ENCODE assay signal across 20 mouse cellular contexts in the genomic region with DNA sequence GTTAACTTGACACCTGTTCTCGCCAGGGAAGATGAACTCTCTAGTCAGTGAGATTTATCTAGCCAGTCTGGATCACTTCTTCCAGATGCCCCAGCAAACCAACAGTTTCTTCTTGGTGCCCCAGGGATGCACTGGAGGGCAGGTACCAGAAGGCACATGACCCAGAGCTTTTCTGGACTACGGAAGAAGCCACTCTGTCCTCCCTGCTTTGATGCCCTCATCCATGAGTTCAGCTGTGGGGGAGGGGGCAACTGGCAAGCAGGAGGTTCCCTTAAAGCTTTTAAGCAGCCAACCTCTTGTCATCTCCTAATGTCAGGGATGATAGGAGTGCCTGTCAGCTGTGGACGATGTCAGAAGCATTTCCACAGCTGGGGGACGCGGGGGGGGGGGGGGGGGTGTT. TPM values are rescaled to one million over a fixed set of nuclear protein-coding genes. Genes with fewer than 3 reads are reported as not detected.
"Had no signal": no experiment of that assay in that cellular context is flagged by ENCODE, and none has a peak within 500 bp of the region (broad histone marks: within the 10 kb centered on the region; RNA-seq: fewer than 3 reads in every experiment).

No protein-coding gene starts in this region.

- H3K9me3 ChIP-seq: midbrain, embryonic 13.5 days; neural tube, embryonic 13.5 days; neural tube, embryonic 15.5 days had no signal

- H3K36me3 ChIP-seq: midbrain, embryonic 13.5 days; neural tube, embryonic 13.5 days; neural tube, embryonic 15.5 days had no signal

- H3K9ac ChIP-seq: lung, embryonic 14.5 days; midbrain, embryonic 13.5 days; neural tube, embryonic 13.5 days; neural tube, embryonic 15.5 days had no signal

- H3K27me3 ChIP-seq: neural tube, embryonic 13.5 days; neural tube, embryonic 15.5 days had no signal

- H3K4me3 ChIP-seq: midbrain, embryonic 13.5 days; myocyte; neural tube, embryonic 13.5 days; neural tube, embryonic 15.5 days had no signal

- DNase-seq: lung, postnatal 10 days; lung, postnatal 4 days; retina, postnatal 1 day; right cerebral cortex, adult 18-20 months; right cerebral cortex, postnatal 25 days; right cerebral cortex, postnatal 4 days; spleen, adult 18-20 months; thymus, adult 18-20 months; thymus, postnatal 14 days; thymus, postnatal 36 days had no signal

- H3K4me2 ChIP-seq: lung, embryonic 14.5 days; midbrain, embryonic 11.5 days; midbrain, embryonic 13.5 days; neural tube, embryonic 13.5 days; neural tube, embryonic 15.5 days had no signal

- ATAC-seq: midbrain, embryonic 13.5 days; midbrain, embryonic 16.5 days had no signal

- H3K27ac ChIP-seq: midbrain, embryonic 13.5 days; neural tube, embryonic 13.5 days; neural tube, embryonic 15.5 days had no signal

RNA-seq across cellular contexts. Expression of a gene that starts 25.8 kb away (rescaled TPM):
- total RNA-seq: megakaryocyte, adult 5-6 weeks; megakaryocyte-erythroid progenitor cell, adult 5-6 weeks had no signal
- polyA plus RNA-seq: small intestine, adult 2 months had no signal

RNA-seq across cellular contexts. Expression of a gene that starts 53.8 kb away (rescaled TPM):
- total RNA-seq: megakaryocyte, adult 5-6 weeks; megakaryocyte-erythroid progenitor cell, adult 5-6 weeks had no signal
